Mouse (Mus musculus): Measurements from ENCODE around the gene Prkcd.

The Prkcd gene

GRCm38 (mm10) chr14:30609499-30609898 lies 16.5 kb downstream of the Prkcd start:
- in situ Hi-C loops (cut with MboI, MseI), result no loop called here

- in situ Hi-C loops (cut with MboI, MseI), result no loop called here
Measured at GRCm38 (mm10) chr14:30608176-30608575, 17.8 kb downstream of the Prkcd start.

GRCm38 (mm10) chr14:30607696-30608095 lies 18.3 kb downstream of the Prkcd start:
- in situ Hi-C loops (cut with MboI, MseI), result no loop called here

- in situ Hi-C loops (cut with MboI, MseI), result no loop called here
Measured at GRCm38 (mm10) chr14:30606817-30607216, 19.2 kb downstream of the Prkcd start.

- in situ Hi-C loops (cut with MboI, MseI), result no loop called here
Measured at GRCm38 (mm10) chr14:30597142-30597541, 28.9 kb downstream of the Prkcd start.

GRCm38 (mm10) chr14:30596407-30596806 lies 29.6 kb downstream of the Prkcd start:
- in situ Hi-C loops (cut with MboI, MseI), result no loop called here

- in situ Hi-C loops (cut with MboI, MseI), result no loop called here
Measured at GRCm38 (mm10) chr14:30595576-30596313, 30.3 kb downstream of the Prkcd start.

GRCm38 (mm10) chr14:30594092-30594695 lies 31.8 kb downstream of the Prkcd start:
- in situ Hi-C loops (cut with MboI, MseI), result loop anchor here (5.0 kb wide), 1 partner anchor 78 kb away; no protein-coding TSS in a partner anchor

- in situ Hi-C loops (cut with MboI, MseI), result loop anchor here (5.0 kb wide), 1 partner anchor 79 kb away; no protein-coding TSS in a partner anchor
Measured at GRCm38 (mm10) chr14:30593279-30594091, 32.5 kb downstream of the Prkcd start.

GRCm38 (mm10) chr14:30591417-30591816 lies 34.6 kb downstream of the Prkcd start:
- in situ Hi-C loops (cut with MboI, MseI), result loop anchor here (5.0 kb wide), 1 partner anchor 81 kb away; no protein-coding TSS in a partner anchor

- in situ Hi-C loops (cut with MboI, MseI), result loop anchor here (5.0 kb wide), 1 partner anchor 81 kb away; no protein-coding TSS in a partner anchor
Measured at GRCm38 (mm10) chr14:30590918-30591317, 35.1 kb downstream of the Prkcd start.

GRCm38 (mm10) chr14:30590041-30590645 lies 35.9 kb downstream of the Prkcd start:
- in situ Hi-C loops (cut with MboI, MseI), result loop anchor here (5.0 kb wide), 1 partner anchor 82 kb away; no protein-coding TSS in a partner anchor

GRCm38 (mm10) chr14:30586780-30587461 lies 39.1 kb downstream of the Prkcd start:
- in situ Hi-C loops (cut with MboI, MseI), result no loop called here

GRCm38 (mm10) chr14:30585323-30585722 lies 40.7 kb downstream of the Prkcd start:
- in situ Hi-C loops (cut with MboI, MseI), result no loop called here

- in situ Hi-C loops (cut with MboI, MseI), result no loop called here
Measured at GRCm38 (mm10) chr14:30584497-30585251, 41.3 kb downstream of the Prkcd start.

GRCm38 (mm10) chr14:30584077-30584476 lies 41.9 kb downstream of the Prkcd start:
- in situ Hi-C loops (cut with MboI, MseI), result no loop called here

GRCm38 (mm10) chr14:30581238-30581637 lies 44.8 kb downstream of the Prkcd start:
- in situ Hi-C loops (cut with MboI, MseI), result no loop called here

- in situ Hi-C loops (cut with MboI, MseI), result no loop called here
Measured at GRCm38 (mm10) chr14:30579882-30580281, 46.1 kb downstream of the Prkcd start.

- in situ Hi-C loops (cut with MboI, MseI), result no loop called here
Measured at GRCm38 (mm10) chr14:30579180-30579579, 46.8 kb downstream of the Prkcd start.

Measured in T-helper 17 cell (primary cell).